Mouse (Mus musculus) small intestine, adult 2 months (tissue): ENCODE measurements around the gene Rnf19b. TPM values are rescaled to one million over a fixed set of nuclear protein-coding genes. Genes with fewer than 3 reads are reported as not detected.

Experiments
- H3K27ac ChIP-seq: fragments of 200-500 bp; 2 replicates; pipeline ENCODE4 v1.5.1; 2012; ENCODE audit warnings: low read depth, low read length, control low read depth, inconsistent platforms; ENCODE audit not compliant: insufficient read depth
- H3K27me3 ChIP-seq: fragments of 200-500 bp; 2 replicates; pipeline ENCODE4 v1.6.1; 2012; ENCODE audit warnings: mild to moderate bottlenecking, moderate library complexity, low read length, inconsistent platforms; ENCODE audit not compliant: control insufficient read depth, insufficient read depth
- H3K36me3 ChIP-seq: fragments of 200-500 bp; 2 replicates; pipeline ENCODE4 v1.6.1; 2012; ENCODE audit warnings: mild to moderate bottlenecking, low read length, control low read depth, inconsistent platforms; ENCODE audit not compliant: control insufficient read depth, insufficient read depth
- H3K4me1 ChIP-seq: fragments of 200-500 bp; 2 replicates; pipeline ENCODE4 v1.6.1; 2012; ENCODE audit warnings: low read length, inconsistent platforms, mixed read lengths; ENCODE audit not compliant: control insufficient read depth, insufficient read depth, insufficient read length
- H3K4me3 ChIP-seq: fragments of 200-500 bp; 2 replicates; pipeline ENCODE4 v1.5.1; 2012; ENCODE audit warnings: low read depth, mild to moderate bottlenecking, control low read depth, inconsistent platforms, low read length, moderate library complexity
- CTCF ChIP-seq: fragments of 200-500 bp; IDR thresholded peaks from 2 replicates; pipeline ENCODE4 v1.5.1; 2012; ENCODE audit warnings: low read depth, mild to moderate bottlenecking, control low read depth, inconsistent platforms, low read length, moderate library complexity, mixed read lengths; ENCODE audit not compliant: insufficient replicate concordance, insufficient read length; ENCODE audit errors: extremely low read depth
- POLR2A ChIP-seq: fragments of 200-500 bp; IDR thresholded peaks from 2 replicates; pipeline ENCODE4 v1.6.1; 2012; ENCODE audit warnings: low read depth, mild to moderate bottlenecking, control low read depth, inconsistent platforms, low read length, moderate library complexity
- WGBS: fragments of 180-500 bp; shearing (Covaris S2); methylation state at CpG from one replicate; pipeline ENCODE4 v1.1.7; 2018; 5-methylcytosine and 5-hydroxymethylcytosine counted together
- polyA plus RNA-seq: library from polyadenylated mRNA; depleted of rRNA; stranded (reverse); fragments of >200 nt; gene quantifications from 2 replicates; pipeline ENCODE4 v1.2.3, GENCODE M21; 2012

Gene Rnf19b
- polyA plus RNA-seq, 1 experiment: 218 TPM

DNA sequence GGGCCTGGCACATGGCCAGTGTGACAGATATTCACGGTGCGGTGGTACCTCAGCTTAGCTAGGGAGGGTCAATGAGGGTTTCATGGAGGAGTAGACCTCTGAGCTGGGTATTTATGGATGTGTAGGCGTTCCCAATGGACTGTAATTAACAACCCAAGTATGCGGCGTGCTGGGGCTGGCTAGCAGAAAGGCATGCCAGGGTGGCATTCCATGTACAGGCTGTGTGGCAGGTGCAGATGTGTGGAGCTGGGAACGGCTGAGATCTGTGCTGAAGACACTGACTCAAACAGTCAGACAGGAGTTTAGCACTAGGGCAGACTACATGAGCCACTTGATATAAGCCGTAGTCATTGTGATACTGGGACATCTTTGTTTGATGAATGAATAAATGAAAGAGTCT is 50.6 kb downstream of the Rnf19b start:
- TF ChIP-seq POLR2A: no peak
- TF ChIP-seq CTCF: no peak
- Histone ChIP-seq H3K27me3 (no peaks in the 10 kb centered on the region), H3K4me1 (peaks cover 39% of the 10 kb centered on the region), H3K4me3 (peak overlapping the region; percentile 55), H3K36me3 (peaks cover 40% of the 10 kb centered on the region), H3K27ac (0 out of 2 replicates have a peak overlapping the region, but pooled peaks have one; percentile 5)
- WGBS: 37% methylated on average over 7 of the region's 7 CpGs

DNA sequence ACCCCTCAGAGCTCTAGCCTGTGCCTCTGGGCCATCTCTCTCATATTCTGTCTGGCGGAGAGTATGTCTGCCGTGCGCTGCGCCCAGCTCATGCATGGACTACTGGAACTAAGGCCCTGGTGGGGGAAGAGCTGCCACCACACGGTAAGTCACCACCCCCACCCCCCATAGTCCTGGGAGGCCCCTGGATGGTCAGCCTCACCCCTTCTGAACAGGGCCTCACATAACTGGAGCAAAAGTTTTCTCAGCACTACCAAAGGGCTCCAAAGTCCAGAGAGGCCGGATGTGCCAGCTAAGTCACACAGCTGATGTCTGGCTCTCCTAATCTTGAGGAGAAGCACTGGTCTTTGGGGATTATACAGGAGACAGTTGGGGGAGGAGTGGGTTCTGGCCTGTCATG is 52.7 kb downstream of the Rnf19b start:
- Histone ChIP-seq H3K36me3 (peaks cover 40% of the 10 kb centered on the region), H3K4me1 (peaks cover 28% of the 10 kb centered on the region), H3K4me3 (no peak overlapping the region), H3K27me3 (no peaks in the 10 kb centered on the region), H3K27ac (peak overlapping the region; percentile 32; the same call in 1 of the 2 replicates)
- 73% methylated on average over 6 of the region's 6 CpGs for WGBS
- no peak for TF ChIP-seq CTCF

- H3K27me3 ChIP-seq: no peaks in the 10 kb centered on the region
- TF ChIP-seq POLR2A: no peak
- TF ChIP-seq CTCF: peak; percentile 60; the same call in 1 of the 2 replicates
- H3K4me1 ChIP-seq: peaks cover 28% of the 10 kb centered on the region
- H3K4me3 ChIP-seq: no peak overlapping the region
- H3K36me3 ChIP-seq: peaks cover 40% of the 10 kb centered on the region
- WGBS: 55% methylated on average over 11 of the region's 11 CpGs
- no peak overlapping the region for H3K27ac ChIP-seq
Observed at GRCm38 (mm10) chr4:129111350-129111749, 53.3 kb downstream of the Rnf19b start.

DNA sequence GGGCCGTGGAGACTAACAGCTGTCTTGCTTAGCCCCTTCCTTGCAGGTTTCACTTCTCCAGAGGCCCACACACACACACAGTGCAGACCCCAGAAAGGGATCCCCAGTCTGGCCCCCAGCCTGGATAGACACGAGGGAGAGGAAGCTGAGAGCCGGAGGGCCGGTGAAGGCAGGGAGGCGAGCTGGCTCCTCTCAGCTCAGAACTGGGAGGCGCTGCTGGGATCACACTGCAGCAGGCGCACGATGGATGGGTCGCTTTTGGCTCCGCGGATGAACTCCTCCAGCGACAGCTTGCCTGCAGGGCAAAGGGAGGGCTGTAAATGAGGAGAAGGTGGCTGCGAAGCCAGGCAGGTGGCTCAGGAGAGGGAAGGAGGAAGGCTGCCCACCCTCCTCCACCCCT is 54.2 kb downstream of the Rnf19b start:
- H3K4me3 ChIP-seq: no peak overlapping the region
- 75% methylated on average over 13 of the region's 13 CpGs for WGBS
- no peak overlapping the region for H3K27ac ChIP-seq
- H3K36me3 ChIP-seq: peaks cover 40% of the 10 kb centered on the region
- peaks cover 28% of the 10 kb centered on the region for H3K4me1 ChIP-seq
- TF ChIP-seq POLR2A (no peak), CTCF (no peak)
- H3K27me3 ChIP-seq: no peaks in the 10 kb centered on the region

DNA sequence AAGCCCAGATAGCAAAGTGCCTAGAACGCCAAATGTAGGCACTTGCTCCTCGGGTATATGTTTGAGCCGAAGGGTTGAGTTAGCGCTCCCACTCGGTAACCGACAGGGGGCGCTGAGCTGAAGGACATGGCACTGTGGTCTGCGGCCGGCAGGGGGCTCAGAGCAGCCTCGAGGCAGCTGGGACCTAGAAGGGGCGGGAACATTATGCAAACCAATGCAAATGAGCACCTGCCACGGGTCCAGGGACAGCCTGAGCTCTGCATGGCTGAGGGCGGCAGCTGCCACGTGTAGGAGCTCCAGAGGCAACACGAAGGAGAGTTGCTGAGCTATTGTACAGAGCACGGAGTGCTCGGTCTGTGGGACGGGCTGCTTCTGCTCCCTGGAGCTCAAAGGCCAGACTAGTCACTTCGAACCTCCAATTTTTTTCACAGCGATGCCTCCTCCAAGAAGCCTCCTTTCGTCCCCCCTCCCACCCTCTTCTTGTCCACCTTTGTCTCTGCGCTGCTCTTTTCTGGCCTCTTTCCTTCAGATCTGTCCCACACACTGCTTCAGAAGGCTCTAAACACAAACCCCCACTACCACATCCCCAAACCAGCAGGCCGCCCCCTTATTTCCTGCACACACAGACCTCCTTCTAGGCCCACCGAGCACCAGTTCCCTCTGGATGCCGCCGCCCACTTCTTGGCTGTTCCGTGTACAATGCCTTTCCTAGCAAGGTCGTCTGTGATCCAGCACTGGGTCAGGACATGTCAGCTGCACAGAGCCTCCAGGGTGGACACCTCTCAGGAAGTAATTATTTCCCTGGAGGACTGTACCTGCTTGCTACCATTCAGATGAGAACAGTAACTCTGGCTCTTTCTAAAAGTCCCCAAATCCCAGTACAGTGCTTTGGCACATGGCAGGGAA is 55.3 kb downstream of the Rnf19b start:
- H3K36me3 ChIP-seq: peaks cover 37% of the 10 kb centered on the region
- no peak overlapping the region for H3K27ac ChIP-seq
- 40% methylated on average over 28 of the region's 28 CpGs for WGBS
- H3K4me1 ChIP-seq: peaks cover 23% of the 10 kb centered on the region
- TF ChIP-seq POLR2A (no peak), CTCF (peak; percentile 93)
- H3K4me3 ChIP-seq: no peak overlapping the region
- H3K27me3 ChIP-seq: no peaks in the 10 kb centered on the region

- 91% methylated on average over 8 of the region's 8 CpGs for WGBS
Observed at GRCm38 (mm10) chr4:129116703-129117102, 58.6 kb downstream of the Rnf19b start.

GRCm38 (mm10) chr4:129117720-129118510 is 59.8 kb downstream of the Rnf19b start:
- TF ChIP-seq CTCF: no peak
- no peak for TF ChIP-seq POLR2A
- Histone ChIP-seq H3K27ac (no peak overlapping the region), H3K36me3 (no peaks in the 10 kb centered on the region), H3K4me1 (peaks cover 4% of the 10 kb centered on the region), H3K4me3 (no peak overlapping the region), H3K27me3 (peaks cover 24% of the 10 kb centered on the region)
- 83% methylated on average over 14 of the region's 14 CpGs for WGBS

More at GRCm38 (mm10) chr4:129116703-129117102, 58.6 kb downstream of the Rnf19b start:
- peaks cover 14% of the 10 kb centered on the region for H3K27me3 ChIP-seq
- TF ChIP-seq CTCF: no peak
- no peak for TF ChIP-seq POLR2A
- no peak overlapping the region for H3K4me3 ChIP-seq
- H3K27ac ChIP-seq: no peak overlapping the region
- H3K36me3 ChIP-seq: peaks cover 12% of the 10 kb centered on the region
- peaks cover 6% of the 10 kb centered on the region for H3K4me1 ChIP-seq
